Mouse (Mus musculus) megakaryocyte, adult 5-6 weeks (primary cell): ENCODE measurements at regions not wholly inside any gene's neighbourhood (a gene's known extent, or its start where the extent isn't known, plus 50 kb on each side); places are given as distances from the start of the nearest gene placed in this dataset.
A peak's percentile ranks its signal among the peaks of the same experiment; 100 is the strongest.
"Not testable (repeated sequence)": the region's sequence is repeated elsewhere in the genome, so short reads cannot be mapped to it uniquely, and the experiment has no call there.

Experiments
- ATAC-seq: 2 replicates; pipeline ENCODE4 v1.8.0; 2016; ENCODE audit warnings: mild to moderate bottlenecking, inconsistent platforms; ENCODE audit not compliant: poor library complexity, severe bottlenecking

GRCm38 (mm10) chrX:50675356-50675755 is 165.5 kb upstream of the Stk26 start:
- no peak for ATAC-seq

DNA sequence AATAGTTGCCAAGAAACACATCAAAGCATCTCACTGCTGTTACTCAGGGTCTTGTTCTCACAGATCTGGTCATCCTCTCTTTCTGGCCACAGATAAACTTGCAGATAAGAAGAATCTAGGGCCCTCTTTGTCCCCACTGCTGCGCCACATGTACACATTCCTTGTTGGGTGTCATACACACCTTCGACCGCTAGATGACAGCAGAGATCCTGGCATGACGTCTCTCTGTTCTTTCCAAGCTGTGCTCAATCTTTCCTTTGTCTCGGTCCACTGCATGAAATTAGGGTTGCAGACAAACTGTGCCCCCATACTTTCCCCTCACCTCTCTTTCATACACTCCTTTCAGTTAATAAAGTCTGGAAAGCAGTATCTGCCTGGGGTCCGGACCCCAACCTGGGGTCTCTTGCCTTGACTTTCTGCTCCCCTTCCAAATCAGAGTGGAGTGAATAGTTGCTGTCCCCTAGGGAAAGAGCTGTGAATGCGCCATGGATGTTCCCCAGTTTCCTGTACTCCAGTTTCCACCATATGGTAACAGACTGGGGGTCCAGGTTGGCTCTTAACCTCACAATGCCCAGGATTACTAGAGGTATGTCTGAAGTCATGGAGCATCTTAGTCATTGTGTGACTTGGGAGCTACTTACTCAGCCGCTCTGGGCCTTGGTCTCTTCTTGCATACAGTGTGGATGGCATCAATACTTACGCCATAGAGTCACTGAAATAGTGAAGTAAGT is 182.8 kb upstream of the Stk26 start:
- peak; percentile 89 for ATAC-seq

DNA sequence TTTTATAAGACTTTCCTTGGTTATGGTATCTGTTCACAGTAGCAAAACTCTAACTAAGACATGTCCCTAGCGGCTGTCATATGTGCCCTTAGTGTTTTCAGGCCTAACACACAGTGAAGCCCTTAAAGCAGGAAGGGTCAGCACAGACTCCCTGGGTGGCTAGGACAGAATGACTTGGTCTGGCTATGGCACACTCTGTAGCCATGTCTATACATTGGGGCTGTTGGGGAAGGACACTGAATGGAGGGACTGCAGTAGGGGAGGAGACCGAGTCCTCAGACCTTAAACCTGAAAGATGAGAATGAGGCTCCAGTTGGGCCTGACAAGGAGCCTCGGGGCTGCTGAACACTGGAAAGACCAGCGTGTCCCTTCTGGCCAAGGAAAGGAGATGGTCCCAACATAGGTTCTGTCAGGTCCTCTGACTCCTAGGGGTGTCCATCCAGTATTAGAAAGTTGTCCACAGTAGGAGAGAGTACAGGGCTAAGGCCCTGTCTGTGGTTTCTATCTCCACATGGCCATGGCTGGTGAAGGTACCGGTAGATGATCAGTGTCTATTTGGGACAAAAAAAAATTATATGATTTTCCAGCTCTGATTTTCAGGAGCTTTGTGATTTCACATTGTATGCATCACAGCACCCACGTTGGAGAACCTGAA is 183.5 kb upstream of the Stk26 start:
- ATAC-seq, result no peak

- ATAC-seq, result not testable (repeated sequence)
These were observed 185.5 kb upstream of the Stk26 start for GRCm38 (mm10) chrX:50655380-50655779.

GRCm38 (mm10) chrX:50641347-50641746 is 199.5 kb upstream of the Stk26 start:
- ATAC-seq, result no peak

- ATAC-seq, result peak; percentile 35
These were observed 205.2 kb upstream of the Stk26 start for GRCm38 (mm10) chrX:50635634-50636033.

DNA sequence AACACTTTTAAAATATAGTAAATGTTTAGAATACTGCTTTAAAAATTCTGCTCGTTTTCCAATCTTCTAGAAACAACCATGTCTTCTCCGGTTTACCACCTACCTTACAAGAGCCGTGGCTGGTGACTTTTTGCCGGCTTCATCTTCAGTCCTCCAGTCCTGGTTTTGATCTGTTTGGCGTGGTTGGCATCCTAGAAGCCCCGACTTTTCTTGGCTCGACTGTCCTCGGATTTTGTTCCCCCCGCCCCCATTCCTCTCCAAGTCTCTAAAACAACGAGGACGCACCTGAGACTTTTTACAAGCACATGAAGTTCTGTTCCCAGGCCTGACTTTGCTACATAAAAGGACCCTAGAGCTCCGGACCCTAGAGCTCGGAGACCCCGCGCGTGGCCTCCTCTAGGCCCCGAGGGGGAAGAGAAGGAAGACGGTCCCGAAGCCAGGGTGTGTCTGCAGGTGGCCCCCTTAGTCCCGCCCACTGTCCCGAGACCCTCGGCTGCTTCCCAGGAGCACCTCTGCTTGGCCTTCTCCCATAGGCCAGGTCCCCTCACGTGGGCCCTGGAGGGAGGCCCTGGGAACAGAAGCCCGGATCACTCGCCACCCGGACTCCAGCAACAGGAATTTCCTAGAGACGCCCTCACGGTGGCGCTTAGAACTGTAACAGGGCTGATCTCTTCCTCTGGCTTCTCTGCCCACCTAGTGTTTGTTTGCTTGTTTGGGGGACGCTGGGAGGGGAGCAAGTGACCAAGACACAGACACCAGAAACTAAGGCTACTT is 205.8 kb upstream of the Stk26 start:
- ATAC-seq, result peak; percentile 95

GRCm38 (mm10) chrX:50632536-50632935 is 204.2 kb upstream of the Olfr1324 start:
- no peak for ATAC-seq

- no peak for ATAC-seq
These were observed 197.0 kb upstream of the Olfr1324 start for GRCm38 (mm10) chrX:50625336-50625735.

GRCm38 (mm10) chrX:50622984-50623455 is 194.7 kb upstream of the Olfr1324 start:
- no peak for ATAC-seq

GRCm38 (mm10) chrX:50620909-50621308 is 192.6 kb upstream of the Olfr1324 start:
- no peak for ATAC-seq

DNA sequence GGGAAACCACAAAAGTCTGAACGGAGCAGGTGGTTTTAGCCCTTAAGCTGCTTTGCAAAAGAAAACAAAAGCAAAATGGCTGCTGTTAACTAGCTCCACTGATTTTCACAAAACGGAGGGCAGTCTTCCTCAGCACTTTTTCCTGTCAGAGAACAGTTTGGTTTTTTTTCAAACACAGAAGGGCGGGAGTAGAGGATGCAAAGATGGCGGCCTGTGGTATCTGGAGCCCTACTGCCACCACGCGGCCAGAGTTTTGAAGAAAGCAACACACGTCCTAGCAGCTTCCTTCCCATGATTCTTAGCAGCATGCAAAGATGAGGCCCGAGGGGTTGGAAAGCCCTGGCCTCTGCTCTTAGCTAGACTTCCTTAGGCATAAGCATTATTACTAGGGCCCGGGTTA is 191.6 kb upstream of the Olfr1324 start:
- peak; percentile 35 for ATAC-seq

DNA sequence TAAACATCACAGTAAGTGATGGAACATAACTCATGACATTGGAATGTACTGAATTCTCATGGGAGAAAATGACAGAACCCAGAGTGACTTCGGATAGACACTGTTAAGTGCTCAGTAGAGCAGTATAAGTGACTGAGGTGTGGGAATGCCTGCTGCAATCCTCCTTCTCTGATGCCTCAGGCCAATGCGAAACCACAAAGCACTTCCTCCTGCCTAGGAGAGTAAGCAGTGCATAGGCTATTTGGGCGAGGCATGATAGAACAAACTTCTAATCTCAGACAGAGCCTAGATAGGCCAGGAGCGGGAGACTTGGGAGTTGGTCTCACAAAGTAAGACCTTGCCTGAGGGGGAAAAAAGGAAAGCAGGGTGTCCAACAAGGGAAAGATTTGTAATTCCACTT is 190.6 kb upstream of the Olfr1324 start:
- ATAC-seq, result no peak; the same call in 1 of the 2 replicates

- not testable (repeated sequence) for ATAC-seq
These were observed 188.6 kb upstream of the Olfr1324 start for GRCm38 (mm10) chrX:50616920-50617319.

DNA sequence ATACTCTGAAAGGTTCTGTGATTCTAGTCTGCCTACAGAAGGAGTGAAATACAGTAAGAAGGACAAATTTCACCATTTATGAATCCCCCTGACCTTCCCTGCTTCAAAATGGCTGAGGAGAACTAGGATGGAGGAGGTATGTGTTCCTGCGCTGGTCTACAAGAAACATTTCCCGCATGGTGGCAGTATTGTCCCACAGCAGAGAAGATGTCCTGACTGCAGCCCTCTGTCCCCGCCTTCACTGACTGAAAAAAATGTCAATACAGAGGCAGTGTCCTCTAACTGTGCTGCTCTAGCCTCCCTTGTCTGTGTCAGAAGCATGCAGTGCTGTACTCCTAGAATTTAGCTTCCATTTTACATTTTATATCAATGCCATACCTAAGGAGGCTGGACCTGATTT is 186.6 kb upstream of the Olfr1324 start:
- not testable (repeated sequence) for ATAC-seq

GRCm38 (mm10) chrX:50614367-50614766 is 186.1 kb upstream of the Olfr1324 start:
- ATAC-seq, result not testable (repeated sequence)

GRCm38 (mm10) chrX:50611765-50612591 is 183.7 kb upstream of the Olfr1324 start:
- ATAC-seq, result no peak

DNA sequence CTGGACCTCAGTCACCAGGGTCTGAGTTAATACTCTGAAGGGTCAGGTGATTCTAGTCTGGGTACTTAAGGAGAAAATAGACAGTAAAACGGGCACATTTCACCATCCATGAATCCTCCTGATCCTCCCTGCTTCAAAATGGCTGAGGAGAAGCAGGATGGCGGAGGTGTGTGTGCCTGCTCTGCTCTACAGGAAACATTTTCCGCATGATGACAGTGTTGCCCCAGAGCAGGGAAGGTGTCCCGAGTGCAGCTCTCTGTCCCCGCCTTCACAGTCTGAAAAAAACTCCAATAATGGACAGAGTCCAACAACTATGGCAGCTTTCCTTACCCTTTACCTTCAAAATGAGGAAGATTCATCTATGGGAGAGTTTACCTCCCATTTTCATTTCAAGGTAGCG is 179.8 kb upstream of the Olfr1324 start:
- ATAC-seq, result not testable (repeated sequence)

DNA sequence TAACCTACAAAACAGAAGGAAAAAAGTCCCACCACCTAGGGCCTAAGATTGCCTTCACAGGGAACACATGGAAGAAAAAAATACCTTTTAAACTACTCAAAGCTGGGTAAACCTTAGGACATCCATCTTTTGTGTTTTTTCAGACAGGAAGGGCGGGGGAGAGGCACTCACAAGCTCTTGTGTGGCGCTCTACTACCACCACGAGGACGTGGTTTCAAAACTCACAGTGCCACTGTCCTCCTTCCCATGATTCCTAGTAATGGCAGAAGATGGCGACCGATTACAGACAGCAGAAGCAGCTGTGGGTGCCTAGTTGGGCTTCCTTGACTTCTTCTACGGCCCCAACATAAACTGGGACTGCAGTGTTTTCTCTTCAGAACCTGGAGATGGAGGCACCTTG is 179.3 kb upstream of the Olfr1324 start:
- no peak for ATAC-seq

DNA sequence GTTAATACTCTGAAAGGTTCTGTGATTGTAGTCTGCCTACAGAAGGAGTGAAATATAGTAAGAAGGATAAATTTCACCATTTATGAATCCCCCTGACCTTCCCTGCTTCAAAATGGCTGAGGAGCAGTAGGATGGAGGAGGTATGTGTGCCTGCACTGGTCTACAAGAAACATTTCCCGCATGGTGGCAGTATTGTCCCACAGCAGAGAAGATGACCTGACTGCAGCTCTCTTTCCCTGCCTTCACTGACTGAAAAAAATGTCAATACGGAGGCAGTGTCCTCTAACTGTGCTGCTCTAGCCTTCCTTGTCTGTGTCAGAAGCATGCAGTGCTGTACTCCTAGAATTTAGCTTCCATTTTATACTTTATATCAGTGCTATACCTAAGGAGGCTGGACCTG is 177.2 kb upstream of the Olfr1324 start:
- not testable (repeated sequence) for ATAC-seq

DNA sequence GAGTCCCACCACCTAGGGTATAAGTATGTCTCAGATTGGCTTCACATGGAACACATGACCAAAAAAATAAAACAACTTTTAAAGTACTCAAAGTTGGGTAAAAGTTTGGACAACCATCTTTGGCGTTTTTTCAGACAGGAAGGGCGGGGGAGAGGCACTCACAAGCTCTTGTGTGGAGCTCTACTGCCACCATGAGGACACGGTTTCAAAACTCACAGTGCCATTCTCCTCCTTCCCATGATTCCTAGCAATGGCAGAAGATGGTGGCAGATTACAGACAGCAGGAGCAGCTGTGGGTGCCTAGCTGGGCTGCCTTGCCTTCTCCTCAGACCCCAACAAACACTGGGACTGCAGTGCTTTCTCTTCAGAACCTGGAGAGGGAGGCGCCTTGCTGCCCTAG is 176.7 kb upstream of the Olfr1324 start:
- not testable (repeated sequence) for ATAC-seq
